Mouse (Mus musculus): ENCODE results near the gene Zbtb18. TPM values are rescaled to one million over a fixed set of nuclear protein-coding genes. Genes with fewer than 3 reads are reported as not detected.

Gene Zbtb18
- polyA plus RNA-seq, 1 experiment: 23.3 TPM

- no peak overlapping the region for H3K4me3 ChIP-seq (ENCODE audit: control insufficient read depth, low read depth, low read length)
- H3K4me1 ChIP-seq (ENCODE audit: control insufficient read depth, insufficient read depth, low read length): peaks cover 11% of the 10 kb centered on the region
- no peaks in the 10 kb centered on the region for H3K27me3 ChIP-seq (ENCODE audit: control insufficient read depth, insufficient read depth, low read length)
- no peaks in the 10 kb centered on the region for H3K36me3 ChIP-seq (ENCODE audit: control insufficient read depth, insufficient read depth, low read length)
- H3K27ac ChIP-seq (ENCODE audit: control insufficient read depth, insufficient read depth, low read depth, low read length): no peak overlapping the region
- TF ChIP-seq CTCF (IDR thresholded peaks at IDR 0.05; ENCODE audit: control insufficient read depth, insufficient read depth, insufficient replicate concordance, low read depth, low read length) (no peak), POLR2A (IDR thresholded peaks at IDR 0.05; ENCODE audit: control insufficient read depth, low read depth, low read length) (no peak)
These were observed 17.4 kb downstream of the Zbtb18 start for GRCm38 (mm10) chr1:177459536-177459935.

GRCm38 (mm10) chr1:177467150-177467549 is 25.0 kb downstream of the Zbtb18 start:
- H3K36me3 ChIP-seq (ENCODE audit: control insufficient read depth, insufficient read depth, low read length): no peaks in the 10 kb centered on the region
- H3K4me1 ChIP-seq (ENCODE audit: control insufficient read depth, insufficient read depth, low read length): 0 out of 2 replicates have a peak, but pooled peaks cover 2% of the 10 kb centered on the region
- no peak for TF ChIP-seq CTCF (IDR thresholded peaks at IDR 0.05; ENCODE audit: control insufficient read depth, insufficient read depth, insufficient replicate concordance, low read depth, low read length)
- TF ChIP-seq POLR2A (IDR thresholded peaks at IDR 0.05; ENCODE audit: control insufficient read depth, low read depth, low read length): no peak
- no peak overlapping the region for H3K27ac ChIP-seq (ENCODE audit: control insufficient read depth, insufficient read depth, low read depth, low read length)
- no peaks in the 10 kb centered on the region for H3K27me3 ChIP-seq (ENCODE audit: control insufficient read depth, insufficient read depth, low read length)
- H3K4me3 ChIP-seq (ENCODE audit: control insufficient read depth, low read depth, low read length): no peak overlapping the region

- TF ChIP-seq CTCF (IDR thresholded peaks at IDR 0.05; ENCODE audit: control insufficient read depth, insufficient read depth, insufficient replicate concordance, low read depth, low read length) (no peak), POLR2A (IDR thresholded peaks at IDR 0.05; ENCODE audit: control insufficient read depth, low read depth, low read length) (no peak)
- H3K36me3 ChIP-seq (ENCODE audit: control insufficient read depth, insufficient read depth, low read length): no peaks in the 10 kb centered on the region
- H3K4me1 ChIP-seq (ENCODE audit: control insufficient read depth, insufficient read depth, low read length): no peaks in the 10 kb centered on the region
- H3K27me3 ChIP-seq (ENCODE audit: control insufficient read depth, insufficient read depth, low read length): no peaks in the 10 kb centered on the region
- no peak overlapping the region for H3K27ac ChIP-seq (ENCODE audit: control insufficient read depth, insufficient read depth, low read depth, low read length)
- H3K4me3 ChIP-seq (ENCODE audit: control insufficient read depth, low read depth, low read length): no peak overlapping the region
These were observed 26.3 kb downstream of the Zbtb18 start for GRCm38 (mm10) chr1:177468436-177468835.

- no peak for TF ChIP-seq POLR2A (IDR thresholded peaks at IDR 0.05; ENCODE audit: control insufficient read depth, low read depth, low read length)
- TF ChIP-seq CTCF (IDR thresholded peaks at IDR 0.05; ENCODE audit: control insufficient read depth, insufficient read depth, insufficient replicate concordance, low read depth, low read length): no peak
- no peak overlapping the region for H3K4me3 ChIP-seq (ENCODE audit: control insufficient read depth, low read depth, low read length)
- H3K36me3 ChIP-seq (ENCODE audit: control insufficient read depth, insufficient read depth, low read length): no peaks in the 10 kb centered on the region
- H3K4me1 ChIP-seq (ENCODE audit: control insufficient read depth, insufficient read depth, low read length): no peaks in the 10 kb centered on the region
- no peak overlapping the region for H3K27ac ChIP-seq (ENCODE audit: control insufficient read depth, insufficient read depth, low read depth, low read length)
- no peaks in the 10 kb centered on the region for H3K27me3 ChIP-seq (ENCODE audit: control insufficient read depth, insufficient read depth, low read length)
These were observed 27.9 kb downstream of the Zbtb18 start for GRCm38 (mm10) chr1:177470091-177470490.

- TF ChIP-seq POLR2A (IDR thresholded peaks at IDR 0.05; ENCODE audit: control insufficient read depth, low read depth, low read length): no peak
- TF ChIP-seq CTCF (IDR thresholded peaks at IDR 0.05; ENCODE audit: control insufficient read depth, insufficient read depth, insufficient replicate concordance, low read depth, low read length): no peak
- H3K36me3 ChIP-seq (ENCODE audit: control insufficient read depth, insufficient read depth, low read length): no peaks in the 10 kb centered on the region
- H3K4me1 ChIP-seq (ENCODE audit: control insufficient read depth, insufficient read depth, low read length): no peaks in the 10 kb centered on the region
- no peaks in the 10 kb centered on the region for H3K27me3 ChIP-seq (ENCODE audit: control insufficient read depth, insufficient read depth, low read length)
- H3K4me3 ChIP-seq (ENCODE audit: control insufficient read depth, low read depth, low read length): no peak overlapping the region
- H3K27ac ChIP-seq (ENCODE audit: control insufficient read depth, insufficient read depth, low read depth, low read length): no peak overlapping the region
These were observed 28.8 kb downstream of the Zbtb18 start for GRCm38 (mm10) chr1:177470951-177471350.

GRCm38 (mm10) chr1:177475542-177476197 is 33.5 kb downstream of the Zbtb18 start:
- Histone ChIP-seq H3K27ac (ENCODE audit: control insufficient read depth, insufficient read depth, low read depth, low read length) (no peak overlapping the region), H3K36me3 (ENCODE audit: control insufficient read depth, insufficient read depth, low read length) (no peaks in the 10 kb centered on the region), H3K4me3 (ENCODE audit: control insufficient read depth, low read depth, low read length) (no peak overlapping the region), H3K27me3 (ENCODE audit: control insufficient read depth, insufficient read depth, low read length) (no peaks in the 10 kb centered on the region), H3K4me1 (ENCODE audit: control insufficient read depth, insufficient read depth, low read length) (no peaks in the 10 kb centered on the region)
- TF ChIP-seq POLR2A (IDR thresholded peaks at IDR 0.05; ENCODE audit: control insufficient read depth, low read depth, low read length) (no peak), CTCF (IDR thresholded peaks at IDR 0.05; ENCODE audit: control insufficient read depth, insufficient read depth, insufficient replicate concordance, low read depth, low read length) (no peak)

- Histone ChIP-seq H3K4me1 (ENCODE audit: control insufficient read depth, insufficient read depth, low read length) (no peaks in the 10 kb centered on the region), H3K27ac (ENCODE audit: control insufficient read depth, insufficient read depth, low read depth, low read length) (no peak overlapping the region), H3K27me3 (ENCODE audit: control insufficient read depth, insufficient read depth, low read length) (no peaks in the 10 kb centered on the region), H3K4me3 (ENCODE audit: control insufficient read depth, low read depth, low read length) (no peak overlapping the region), H3K36me3 (ENCODE audit: control insufficient read depth, insufficient read depth, low read length) (no peaks in the 10 kb centered on the region)
- no peak for TF ChIP-seq POLR2A (IDR thresholded peaks at IDR 0.05; ENCODE audit: control insufficient read depth, low read depth, low read length)
- no peak for TF ChIP-seq CTCF (IDR thresholded peaks at IDR 0.05; ENCODE audit: control insufficient read depth, insufficient read depth, insufficient replicate concordance, low read depth, low read length)
These were observed 36.4 kb downstream of the Zbtb18 start for GRCm38 (mm10) chr1:177478578-177478977.

All from testis, adult 2 months (tissue).